Mouse (Mus musculus) erythroblast, adult 5-6 weeks (primary cell): Measurements from ENCODE around the gene Tulp2. TPM values are rescaled to one million over a fixed set of nuclear protein-coding genes. Genes with fewer than 3 reads are reported as not detected.
"Not testable (repeated sequence)": the region's sequence is repeated elsewhere in the genome, so short reads cannot be mapped to it uniquely, and the experiment has no call there.

Experiments used
- ATAC-seq: replicated peaks from 2 replicates; pipeline ENCODE4 v1.8.0; 2016; ENCODE audit warnings: moderate number of reproducible peaks, mild to moderate bottlenecking, moderate TSS enrichment, inconsistent platforms; ENCODE audit not compliant: poor library complexity, low FRiP score, severe bottlenecking
- total RNA-seq, 2 experiments: library from RNA; stranded (forward) in 1 of 2; stranded (reverse) in 1 of 2; fragments of 150-400 nt in 1 of 2; fragments of 200-764, 138-1000 nt in 1 of 2; gene quantifications; 2 replicates each; pipeline versions ENCODE4 v1.2.3 to v1.2.4; 2015 to 2017; ENCODE audit warnings: low replicate concordance in 2 of 2

Gene Tulp2
- total RNA-seq, 2 experiments from 2014 or later = not detected

GRCm38 (mm10) chr7:45516846-45517245 is 35.2 kb downstream of the Tulp2 start:
- ATAC-seq = not testable (repeated sequence)

DNA sequence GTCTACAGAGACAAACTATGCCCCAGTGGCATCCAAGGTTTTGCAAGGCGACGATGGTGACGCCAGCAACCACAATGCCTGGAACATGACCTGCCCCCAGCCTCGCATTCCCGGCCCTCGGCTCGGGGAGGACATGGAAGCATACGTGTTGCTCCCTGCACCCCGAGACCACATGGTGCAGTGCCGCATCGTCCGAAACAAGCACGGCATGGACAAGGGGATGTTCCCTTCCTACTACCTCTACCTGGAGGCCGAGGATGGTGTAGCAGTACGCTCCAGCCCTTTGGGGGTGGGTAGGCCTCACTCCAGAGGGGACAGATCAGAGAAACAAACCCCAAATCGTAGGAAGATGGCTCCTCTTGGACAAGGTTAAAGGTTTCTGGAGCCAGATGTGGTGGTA is 36.9 kb downstream of the Tulp2 start:
- no peak for ATAC-seq

- no peak for ATAC-seq
Measured at GRCm38 (mm10) chr7:45519345-45520120, 37.9 kb downstream of the Tulp2 start.

DNA sequence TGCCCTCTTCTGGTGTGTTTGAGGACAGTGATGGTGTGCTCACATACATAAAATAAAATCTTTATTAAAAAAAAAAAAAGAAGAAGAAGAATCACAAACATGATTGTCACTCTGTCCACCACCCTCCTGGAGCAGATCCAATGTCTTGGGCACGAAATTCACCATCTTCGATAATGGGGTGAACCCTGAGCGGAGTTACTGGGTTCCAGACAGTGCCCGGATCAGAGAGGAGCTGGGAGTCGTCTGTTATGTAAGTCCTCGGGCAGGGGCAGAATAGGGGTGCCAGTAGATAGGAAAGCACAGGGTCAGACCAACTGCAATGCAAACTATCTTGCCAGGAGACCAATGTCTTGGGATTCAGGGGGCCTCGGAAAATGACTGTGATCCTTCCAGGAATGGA is 38.9 kb downstream of the Tulp2 start:
- ATAC-seq = no peak

- no peak for ATAC-seq
Measured at GRCm38 (mm10) chr7:45521728-45522184, 40.1 kb downstream of the Tulp2 start.

DNA sequence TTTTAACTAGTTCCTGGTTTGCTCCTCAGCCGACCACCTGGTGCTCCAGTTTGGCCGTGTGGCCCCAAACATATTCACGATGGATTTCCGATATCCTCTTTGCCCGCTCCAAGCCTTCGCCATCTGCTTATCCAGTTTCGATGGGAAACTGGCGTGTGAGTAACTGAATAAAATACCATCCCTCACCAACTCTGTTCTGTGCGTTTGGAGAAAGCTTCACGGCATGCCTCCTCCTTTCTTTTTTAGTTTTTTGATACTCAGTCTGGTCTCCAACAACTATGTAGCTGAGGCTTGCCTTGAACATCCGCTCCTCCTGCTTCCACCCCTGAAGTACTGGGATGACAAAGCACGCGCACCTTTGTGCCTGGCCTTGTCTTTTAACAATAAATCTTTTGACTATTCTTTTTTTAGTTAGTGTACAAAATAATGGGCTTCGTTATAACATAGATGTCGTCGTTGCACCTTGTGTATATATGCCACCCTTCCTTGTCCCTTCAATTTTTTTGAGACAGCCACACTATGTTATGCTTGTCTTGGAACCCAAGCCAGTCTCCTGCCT is 40.6 kb downstream of the Tulp2 start:
- no peak for ATAC-seq

GRCm38 (mm10) chr7:45522957-45523676 is 41.4 kb downstream of the Tulp2 start:
- ATAC-seq = peak; percentile 28

- ATAC-seq = no peak
Measured at GRCm38 (mm10) chr7:45523678-45524170, 42.0 kb downstream of the Tulp2 start.

- peak; percentile 66 for ATAC-seq
Measured at GRCm38 (mm10) chr7:45524841-45525621, 43.4 kb downstream of the Tulp2 start.

GRCm38 (mm10) chr7:45525809-45526473 is 44.3 kb downstream of the Tulp2 start, which contains the start of the genes Ppp1r15a and Plekha4:
Gene Ppp1r15a, minus strand, starts transcription at chr7:45526268.
Gene Plekha4, plus strand, starts transcription at chr7:45526330.
- peak; percentile 59 for ATAC-seq

GRCm38 (mm10) chr7:45526474-45527120 is 44.9 kb downstream of the Tulp2 start:
- ATAC-seq = no peak; the same call in 1 of the 2 replicates

DNA sequence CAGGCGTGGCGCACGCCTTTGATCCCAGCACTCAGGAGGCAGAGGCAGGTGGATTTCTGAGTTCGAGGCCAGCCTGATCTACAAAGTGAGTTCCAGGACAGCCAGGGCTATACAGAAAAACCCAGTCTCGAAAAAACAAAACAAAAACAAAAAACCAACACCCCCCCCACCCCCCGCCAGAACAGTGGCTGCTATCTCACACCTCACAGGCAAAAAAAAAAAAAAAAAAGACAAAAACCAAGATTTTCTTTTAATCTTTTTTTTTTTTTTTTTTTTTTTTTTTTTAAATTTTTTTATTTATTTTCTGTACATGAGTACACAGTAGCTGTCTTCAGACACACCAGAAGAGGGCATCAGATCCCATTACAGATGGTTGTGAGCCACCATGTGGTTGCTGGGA is 45.5 kb downstream of the Tulp2 start:
- ATAC-seq = not testable (repeated sequence)

- no peak for ATAC-seq
Measured at GRCm38 (mm10) chr7:45529461-45529860, 47.8 kb downstream of the Tulp2 start.

DNA sequence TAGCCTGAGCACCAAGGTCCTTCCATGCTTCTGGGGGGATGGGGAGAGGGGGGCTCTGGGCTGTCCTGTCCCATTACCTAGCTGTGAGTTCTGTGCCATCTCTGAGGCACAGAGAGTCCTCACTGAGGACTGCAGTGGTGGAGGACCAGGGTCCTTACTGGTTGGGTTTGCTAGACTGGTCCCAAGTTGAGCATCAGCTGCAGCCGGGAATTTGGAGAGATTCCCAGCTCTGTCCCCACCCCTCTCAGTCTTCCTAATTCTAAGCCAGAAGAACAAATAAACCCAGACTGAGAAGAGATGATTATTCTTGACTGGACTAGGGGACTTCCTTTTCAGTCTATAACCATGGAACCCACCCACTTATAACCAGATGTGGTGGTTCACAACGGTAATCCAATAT is 49.0 kb downstream of the Tulp2 start:
- no peak for ATAC-seq

DNA sequence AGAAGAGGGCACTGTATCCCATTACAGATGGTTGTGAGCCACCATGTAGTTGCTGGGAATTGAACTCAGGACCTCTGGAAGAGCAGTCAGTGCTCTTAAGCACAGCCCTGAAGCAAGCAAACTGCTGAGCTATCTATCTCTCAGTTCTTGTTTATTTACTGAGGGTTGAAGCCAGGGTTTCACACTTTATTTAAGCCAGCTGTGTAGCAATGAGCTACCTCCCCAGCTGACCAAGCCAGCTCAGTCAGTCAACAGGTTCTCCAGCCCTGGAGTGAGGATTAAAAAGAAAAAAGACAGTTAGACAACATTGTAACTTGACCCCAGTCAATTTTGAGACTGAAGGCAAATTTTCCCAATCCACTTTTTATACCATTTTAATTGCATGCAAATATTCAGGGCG is 54.0 kb downstream of the Tulp2 start:
- ATAC-seq = no peak

DNA sequence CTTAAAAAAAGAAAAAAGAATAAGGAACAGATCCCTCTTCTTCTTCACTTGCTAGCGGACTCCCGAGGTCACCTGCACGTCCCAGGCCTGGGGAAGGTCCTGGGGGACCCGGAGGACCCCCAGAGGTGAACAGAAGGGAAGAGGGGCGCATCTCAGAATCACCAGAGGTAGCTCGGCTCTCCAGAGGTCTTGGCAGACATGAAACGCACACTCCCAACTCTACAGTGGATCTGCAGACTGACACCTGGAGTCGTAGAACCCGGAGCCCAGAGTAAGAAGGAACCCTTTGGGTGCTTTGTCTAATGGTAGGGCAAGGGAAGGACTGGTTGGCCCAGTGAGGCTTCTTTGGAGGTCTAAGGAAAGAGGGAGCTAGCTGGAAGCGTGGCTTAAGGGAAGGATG is 55.9 kb downstream of the Tulp2 start:
- no peak for ATAC-seq

DNA sequence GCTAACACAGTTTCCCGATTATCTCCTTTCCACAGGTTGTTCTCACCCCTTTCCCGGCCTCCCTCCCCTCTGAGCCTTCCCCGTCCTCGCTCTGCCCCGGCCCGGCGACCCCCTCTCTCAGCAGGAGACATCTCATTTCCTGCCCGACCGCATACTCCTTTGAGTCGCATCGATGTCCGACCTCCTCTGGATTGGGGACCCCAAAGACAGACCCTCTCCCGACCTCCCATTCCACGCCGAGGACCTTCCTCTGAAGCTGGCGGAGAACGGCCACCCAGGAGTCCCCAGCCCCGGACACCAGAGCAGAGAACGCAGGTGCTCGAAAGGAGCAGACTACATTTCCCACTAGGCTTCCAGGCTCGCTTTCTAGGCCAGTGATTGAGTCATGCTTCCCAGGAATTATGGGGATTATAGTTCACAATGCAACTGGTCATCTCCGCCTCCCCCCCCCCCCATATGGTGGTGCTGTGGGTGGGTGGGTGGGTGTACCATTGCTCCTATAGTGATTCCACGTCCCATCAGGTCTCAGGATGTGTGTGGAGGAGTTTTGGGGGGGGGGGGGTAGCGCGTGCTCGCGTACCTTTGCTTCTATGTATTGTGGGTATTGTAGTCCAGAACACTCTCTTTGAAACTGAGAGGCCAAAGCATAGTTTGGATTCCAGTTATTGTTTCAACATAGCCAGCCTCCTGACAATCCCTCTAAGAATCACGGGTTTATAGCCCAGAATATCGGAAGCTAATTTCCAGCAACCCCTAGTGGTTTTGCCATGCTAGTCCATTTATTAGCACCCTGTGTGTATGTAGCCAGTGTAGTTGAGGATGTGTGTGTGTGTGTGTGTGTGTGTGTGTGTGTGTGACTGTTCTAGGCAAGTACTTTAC is 56.7 kb downstream of the Tulp2 start:
- ATAC-seq = no peak

- no peak for ATAC-seq
Measured at GRCm38 (mm10) chr7:45539095-45539494, 57.4 kb downstream of the Tulp2 start.
